Mouse (Mus musculus): ENCODE measurements at regions not wholly inside any gene's neighbourhood (a gene's known extent, or its start where the extent isn't known, plus 50 kb on each side); places are given as distances from the start of the nearest gene placed in this dataset.
"Not testable (repeated sequence)": the region's sequence is repeated elsewhere in the genome, so short reads cannot be mapped to it uniquely, and the experiment has no call there.

DNA sequence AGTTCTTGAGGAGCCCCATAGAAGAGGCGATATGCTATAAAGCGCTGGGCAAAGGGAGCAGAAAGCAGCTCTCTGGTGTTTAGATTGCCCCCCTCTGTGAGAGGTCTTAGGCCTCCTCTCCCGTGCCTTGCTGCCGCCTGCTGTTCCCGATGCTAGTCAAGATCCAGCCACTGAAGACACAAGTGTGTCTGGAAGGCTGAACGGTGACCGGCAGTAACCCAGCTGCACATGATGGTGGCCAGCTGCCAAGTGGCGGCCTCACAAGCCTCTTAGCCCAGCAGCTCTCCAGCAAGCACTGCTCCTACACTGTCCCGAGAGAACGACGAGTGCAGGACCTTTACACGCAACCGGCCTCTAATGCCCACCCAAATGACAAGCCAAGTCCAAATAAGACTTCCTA, 104.1 kb upstream of the Abca1 start:
- peak; percentile 51 to 69 for DNase-seq (ENCODE audit: low spot score in 2 of 2)

GRCm38 (mm10) chr4:53262466-53262865, 102.8 kb upstream of the Abca1 start:
- DNase-seq (ENCODE audit: low spot score in 2 of 2): no peak

GRCm38 (mm10) chr4:53261556-53262140, 102.0 kb upstream of the Abca1 start:
- no peak for DNase-seq (ENCODE audit: low spot score in 2 of 2)

- no peak for DNase-seq (ENCODE audit: low spot score in 2 of 2)
These were observed 99.3 kb upstream of the Abca1 start for GRCm38 (mm10) chr4:53258975-53259374.

DNA sequence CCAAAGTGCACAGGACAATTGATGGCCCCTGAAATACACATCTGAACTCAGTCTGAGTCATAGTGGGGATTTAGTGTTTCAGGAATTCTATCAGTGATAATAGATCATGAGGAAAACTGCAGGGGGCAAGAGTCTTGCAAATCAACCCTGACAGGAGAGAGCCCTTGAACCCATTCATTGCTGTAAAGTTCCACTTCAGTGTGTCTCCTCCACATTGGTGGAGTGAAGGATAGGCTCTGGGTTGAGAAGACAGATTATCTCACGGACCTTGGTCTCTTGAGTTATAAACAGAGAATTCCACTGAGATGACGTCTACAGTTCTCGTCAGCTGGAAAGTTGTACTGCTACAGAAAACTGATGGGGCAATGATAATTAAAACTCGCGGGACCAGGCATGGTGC, 97.3 kb upstream of the Abca1 start:
- no peak for DNase-seq (ENCODE audit: low spot score in 2 of 2)

GRCm38 (mm10) chr4:53254483-53254882, 94.8 kb upstream of the Abca1 start:
- DNase-seq (ENCODE audit: low spot score in 2 of 2): no peak

- peak in 1 of 2 experiments; percentile 36 for DNase-seq (ENCODE audit: low spot score in 2 of 2)
These were observed 94.0 kb upstream of the Abca1 start for GRCm38 (mm10) chr4:53253680-53254079.

DNA sequence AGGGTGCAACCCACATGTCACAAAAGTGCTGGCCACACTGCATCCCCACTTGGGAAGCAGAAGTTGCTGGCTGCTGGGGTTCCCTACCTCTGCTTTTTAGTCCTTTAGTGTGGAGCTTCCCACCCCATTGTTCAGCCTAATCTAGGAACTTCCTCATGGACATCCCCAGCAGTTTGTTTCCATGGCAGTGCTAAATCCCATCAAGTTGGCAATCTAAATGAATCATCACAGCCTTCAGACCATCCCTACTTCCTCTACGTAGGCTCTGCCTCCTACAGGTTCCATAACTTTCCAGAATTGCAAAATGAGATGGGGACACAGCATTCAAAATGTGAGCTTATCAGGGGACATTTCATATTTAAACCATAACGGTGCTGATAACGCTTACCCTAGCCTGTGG, 90.6 kb upstream of the Abca1 start:
- no peak for DNase-seq (ENCODE audit: low spot score in 2 of 2)

DNA sequence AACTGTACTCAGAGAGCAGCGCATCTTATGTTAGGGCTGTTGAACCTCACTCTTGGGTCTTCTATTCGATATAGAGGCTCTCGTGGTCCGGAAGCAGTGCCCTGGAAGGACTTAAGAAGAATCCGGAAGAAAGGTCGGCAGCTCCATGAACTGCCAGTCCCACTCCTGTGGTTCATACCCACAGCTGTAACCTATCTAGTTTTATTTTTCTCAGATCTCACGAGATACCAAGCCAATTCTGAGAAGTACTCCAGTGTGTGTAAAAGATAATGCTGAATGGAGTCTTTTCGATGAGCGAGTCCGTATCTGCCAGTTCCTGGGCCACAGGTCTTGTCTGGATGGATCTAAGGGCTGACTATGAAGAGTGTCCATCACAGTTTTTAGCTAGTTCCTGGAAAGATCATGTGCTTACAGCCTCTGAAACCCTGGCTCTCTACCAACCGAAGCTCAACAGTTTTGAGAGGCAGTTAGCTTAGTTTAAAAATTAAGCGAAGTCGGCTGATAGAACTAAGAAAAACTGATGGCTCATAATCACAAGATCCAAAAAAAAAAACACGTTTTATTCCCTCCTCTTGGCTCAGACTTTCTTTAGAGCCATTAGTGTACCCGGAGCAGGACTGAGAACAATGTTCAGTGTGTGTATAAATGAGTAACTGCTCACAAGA, 86.5 kb upstream of the Abca1 start:
- DNase-seq (ENCODE audit: low spot score in 2 of 2): no peak

GRCm38 (mm10) chr4:53245553-53245952, 85.9 kb upstream of the Abca1 start:
- no peak for DNase-seq (ENCODE audit: low spot score in 2 of 2)

GRCm38 (mm10) chr4:53243473-53243872, 83.8 kb upstream of the Abca1 start:
- DNase-seq (ENCODE audit: low spot score in 2 of 2): not testable (repeated sequence)

DNA sequence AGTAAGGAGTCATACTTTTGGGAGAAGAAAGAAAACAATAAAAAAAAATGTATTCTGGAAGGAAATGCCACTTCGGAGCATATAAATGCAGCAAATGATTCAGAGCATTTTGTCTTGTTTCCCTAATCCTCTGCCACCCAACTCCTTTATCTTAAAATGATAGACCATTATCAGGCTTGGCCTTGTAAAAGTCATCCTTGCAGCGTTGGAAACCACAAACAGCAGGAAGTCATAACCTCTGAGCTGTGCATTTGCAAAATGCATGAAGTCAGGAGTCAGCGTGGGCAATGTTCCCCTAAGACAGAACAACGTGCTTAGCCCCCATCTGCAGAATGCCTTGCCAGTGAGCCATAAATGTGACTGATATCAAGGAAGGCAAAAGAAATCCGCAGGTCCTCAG, 80.2 kb upstream of the Abca1 start:
- no peak for DNase-seq (ENCODE audit: low spot score in 2 of 2)

DNA sequence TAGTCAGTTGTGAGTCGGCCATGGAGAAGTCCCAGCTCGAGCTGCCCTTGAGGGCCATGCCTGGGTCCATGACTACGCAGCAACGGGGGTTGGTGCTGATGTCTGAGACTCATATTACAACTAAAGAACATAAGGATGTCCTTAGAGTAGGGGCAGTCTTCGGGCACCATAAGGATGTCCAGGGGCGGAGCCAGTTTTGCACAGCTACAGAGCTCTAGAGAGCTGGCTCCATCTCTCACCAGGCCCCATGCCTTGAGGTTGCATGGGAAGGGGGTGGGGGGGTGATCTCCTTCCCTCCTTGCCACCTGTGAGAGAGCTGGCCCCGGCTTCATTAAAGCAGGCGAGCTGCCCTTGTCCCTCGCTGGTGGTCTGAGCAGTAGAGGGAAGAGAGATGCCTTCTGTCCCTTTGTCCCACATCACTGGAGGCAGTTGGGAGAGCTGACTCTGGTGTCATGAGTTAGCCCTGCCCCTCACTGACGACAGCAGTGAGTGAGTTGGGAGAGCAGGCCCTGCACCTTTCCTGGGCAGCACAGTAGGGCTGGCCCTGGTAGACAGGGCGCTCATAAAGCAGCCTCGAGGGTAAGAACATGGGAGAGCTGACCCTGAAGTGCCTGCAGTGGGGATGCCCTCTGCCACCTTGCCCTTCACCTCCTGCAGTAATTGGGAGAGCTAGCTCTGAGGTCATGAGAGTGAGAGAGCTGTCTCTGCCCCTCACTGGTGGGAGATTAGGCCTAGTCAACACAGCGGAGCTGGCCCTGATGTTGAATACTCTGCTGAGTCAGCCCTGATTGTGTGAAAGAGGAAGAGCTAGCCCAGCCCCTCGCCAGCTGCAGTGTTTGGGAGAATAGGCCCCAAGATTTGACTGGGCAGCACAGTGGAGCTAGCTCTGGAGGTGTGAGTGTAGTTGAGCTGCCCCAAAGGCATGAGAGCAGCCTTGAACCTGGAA, 78.9 kb upstream of the Abca1 start:
- DNase-seq (ENCODE audit: low spot score in 2 of 2): no peak

DNA sequence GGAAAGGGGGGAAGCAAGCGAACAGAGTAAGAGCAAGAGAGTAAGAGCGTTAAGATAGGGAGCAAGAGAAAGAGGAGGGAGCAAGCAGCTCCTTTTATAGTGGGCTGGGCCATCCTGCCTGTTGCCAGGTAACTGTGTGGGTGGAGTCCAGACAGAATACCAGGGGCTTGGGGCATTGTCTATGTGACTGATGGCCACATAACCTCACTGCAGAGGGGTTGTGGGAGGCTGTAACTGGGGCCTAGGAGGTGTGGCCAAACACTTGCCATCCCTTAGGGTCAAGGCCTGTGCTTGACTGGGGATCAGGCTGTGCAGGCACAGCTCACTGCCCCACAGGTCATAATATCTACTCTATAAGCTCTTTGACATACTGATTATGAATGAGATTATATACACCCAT, 76.2 kb upstream of the Abca1 start:
- DNase-seq (ENCODE audit: low spot score in 2 of 2): no peak

DNA sequence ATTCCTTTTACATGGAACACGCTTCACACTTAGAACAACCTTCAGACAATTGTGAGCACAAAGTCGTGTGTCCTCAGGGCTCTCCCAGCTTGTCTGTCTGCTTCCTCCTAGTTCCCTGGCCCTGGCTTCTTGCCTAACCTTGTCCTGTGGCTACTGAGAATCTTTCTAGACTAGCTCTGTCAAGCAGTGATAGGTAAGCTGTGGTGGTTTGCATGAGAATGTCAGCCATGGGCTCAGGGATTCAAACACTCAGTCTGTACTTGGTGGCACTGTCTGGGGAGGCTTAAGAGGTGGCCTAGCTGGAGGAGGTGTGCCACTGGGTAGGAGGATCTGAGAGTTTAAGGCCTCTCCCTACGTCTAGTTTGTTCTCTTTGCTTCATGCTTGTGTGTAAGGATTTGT, 72.7 kb upstream of the Abca1 start:
- DNase-seq (ENCODE audit: low spot score in 2 of 2): no peak

- DNase-seq (ENCODE audit: low spot score in 2 of 2): no peak
These were observed 72.2 kb upstream of the Abca1 start for GRCm38 (mm10) chr4:53231867-53232266.

DNA sequence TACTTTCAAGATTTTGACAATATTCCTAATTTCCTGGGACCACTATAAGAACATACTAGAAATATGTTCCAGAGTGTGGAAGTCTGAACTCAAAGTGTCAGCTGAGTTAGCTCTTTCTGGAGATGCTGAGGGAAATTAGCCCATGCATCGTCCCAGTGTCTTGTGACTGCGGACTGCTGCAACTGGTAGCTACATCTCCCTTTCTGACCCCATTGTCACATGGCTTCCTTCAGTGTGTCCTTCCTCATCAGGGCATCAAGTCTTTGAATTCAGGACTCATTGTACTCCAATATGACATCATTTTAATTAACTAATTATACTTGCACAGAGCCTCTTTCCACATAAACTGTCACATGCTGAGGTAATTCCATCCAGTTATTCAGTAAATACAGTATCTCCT, 71.4 kb upstream of the Abca1 start:
- no peak for DNase-seq (ENCODE audit: low spot score in 2 of 2)

- no peak for DNase-seq (ENCODE audit: low spot score in 2 of 2)
These were observed 68.7 kb upstream of the Abca1 start for GRCm38 (mm10) chr4:53228444-53228843.

DNA sequence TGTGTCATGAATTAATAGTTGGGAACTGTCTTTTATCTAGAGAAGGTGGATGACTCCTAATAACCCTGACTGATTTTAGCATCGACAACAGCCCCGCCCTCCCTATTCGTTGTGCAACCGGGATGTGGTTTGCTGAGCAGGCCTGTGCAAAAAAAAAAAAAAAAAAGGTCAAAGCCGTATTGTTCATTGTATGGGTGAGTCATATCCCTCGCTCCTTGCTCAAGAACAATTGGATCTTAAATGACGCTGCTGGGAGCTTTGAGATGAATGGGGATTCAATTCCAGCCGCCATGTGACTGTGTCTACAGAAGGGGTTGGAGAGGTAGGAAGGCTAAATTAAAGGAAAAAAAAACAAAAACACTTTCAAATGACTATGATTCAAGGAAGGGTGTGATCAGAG, 68.1 kb upstream of the Abca1 start:
- DNase-seq (ENCODE audit: low spot score in 2 of 2): no peak

GRCm38 (mm10) chr4:53227071-53227470, 67.4 kb upstream of the Abca1 start:
- DNase-seq (ENCODE audit: low spot score in 2 of 2): no peak

DNA sequence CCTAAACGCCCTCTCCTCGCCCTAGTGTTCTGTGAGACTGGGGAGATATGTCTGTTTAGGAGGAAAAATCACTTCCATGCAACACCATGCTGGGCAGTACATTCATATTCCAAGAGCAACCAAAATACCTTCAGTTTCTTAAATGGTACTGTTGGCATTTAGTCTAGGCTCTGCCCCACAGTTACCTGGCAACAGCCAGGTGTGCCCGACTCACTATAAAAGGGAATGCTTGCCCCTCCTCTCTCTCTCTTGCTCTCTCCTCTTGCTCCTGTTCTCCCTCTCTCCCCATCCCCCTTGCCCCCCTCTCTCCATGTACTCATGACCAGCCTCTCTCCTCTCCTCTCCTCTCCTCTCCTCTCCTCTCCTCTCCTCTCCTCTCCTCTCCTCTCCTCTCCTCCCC, 66.7 kb upstream of the Abca1 start:
- no peak for DNase-seq (ENCODE audit: low spot score in 2 of 2)

DNA sequence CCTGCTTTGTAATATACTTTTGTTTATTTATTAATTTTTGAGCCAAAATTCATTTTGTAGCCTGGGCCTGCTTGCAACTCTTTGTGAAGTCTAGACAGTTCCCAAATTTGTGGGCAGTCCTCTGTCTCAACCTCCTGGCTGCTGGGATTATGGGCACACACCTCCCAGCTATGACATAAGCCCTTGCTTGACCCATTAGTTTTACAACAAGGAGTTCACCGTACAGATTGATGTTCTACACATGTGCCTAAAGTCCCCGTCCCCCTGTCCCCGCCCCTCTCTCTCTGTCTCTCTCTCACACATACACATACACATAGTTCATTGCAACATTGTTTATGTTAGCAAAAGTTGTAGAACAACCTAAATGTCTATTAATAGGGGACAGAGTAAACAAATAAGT, 63.7 kb upstream of the Abca1 start:
- DNase-seq (ENCODE audit: low spot score in 2 of 2): no peak

- no peak for DNase-seq (ENCODE audit: low spot score in 2 of 2)
These were observed 61.1 kb upstream of the Abca1 start for GRCm38 (mm10) chr4:53220809-53221208.
